Mouse (Mus musculus): Measurements from ENCODE around the gene Ttc38.

The Ttc38 gene

DNA sequence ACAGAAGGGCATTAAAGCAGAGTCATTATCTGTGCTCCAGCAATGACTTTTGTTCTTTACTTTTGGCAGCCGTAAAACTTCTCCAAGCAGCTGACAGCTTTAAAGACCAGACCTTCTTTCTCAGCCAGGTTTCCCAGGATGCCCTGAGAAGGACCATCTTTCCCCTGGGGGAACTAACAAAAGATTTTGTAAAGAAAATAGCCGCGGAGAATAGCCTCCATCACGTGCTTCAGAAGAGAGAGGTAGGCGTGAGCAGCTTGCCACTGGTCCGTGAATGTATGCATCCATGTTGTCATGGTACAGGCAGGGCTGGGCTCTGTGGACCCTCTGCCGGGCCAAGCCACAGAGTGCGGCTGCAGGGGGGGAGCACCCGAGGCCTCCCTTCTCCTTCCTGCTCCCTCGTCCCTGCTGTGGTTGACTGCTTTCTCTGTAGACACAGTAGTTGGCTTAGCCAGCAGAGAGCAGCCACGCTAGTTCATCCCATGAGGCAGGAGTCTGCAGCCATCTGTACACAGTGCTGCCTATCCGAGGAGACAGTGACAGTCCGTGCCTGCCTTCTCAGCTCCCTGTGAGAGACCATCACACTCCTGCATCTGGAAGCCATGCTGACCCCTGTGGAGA lies 60.5 kb downstream of the Ttc38 start:
- in situ Hi-C loops (cut with MboI, MseI) = no loop called here

DNA sequence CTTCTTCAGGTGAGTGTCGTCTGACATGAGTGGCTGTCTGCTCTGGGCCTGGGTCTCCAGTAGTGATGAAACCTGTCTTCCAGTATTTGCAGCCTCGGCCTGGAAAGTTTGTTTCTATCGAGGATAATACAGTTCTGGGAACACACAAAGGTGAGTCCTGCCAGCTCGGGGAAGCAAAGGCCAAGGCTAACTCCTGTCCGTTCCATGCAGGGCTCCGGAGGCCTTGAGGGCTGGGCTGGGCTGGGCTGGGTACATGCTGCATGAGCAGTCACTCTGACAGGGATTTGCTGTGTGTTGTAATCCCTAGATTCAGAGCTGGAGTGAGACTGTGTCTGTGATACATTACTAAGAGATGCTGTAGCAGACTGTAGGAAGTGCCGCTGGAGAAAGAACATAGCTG lies 61.8 kb downstream of the Ttc38 start:
- in situ Hi-C loops (cut with MboI, MseI) = no loop called here

DNA sequence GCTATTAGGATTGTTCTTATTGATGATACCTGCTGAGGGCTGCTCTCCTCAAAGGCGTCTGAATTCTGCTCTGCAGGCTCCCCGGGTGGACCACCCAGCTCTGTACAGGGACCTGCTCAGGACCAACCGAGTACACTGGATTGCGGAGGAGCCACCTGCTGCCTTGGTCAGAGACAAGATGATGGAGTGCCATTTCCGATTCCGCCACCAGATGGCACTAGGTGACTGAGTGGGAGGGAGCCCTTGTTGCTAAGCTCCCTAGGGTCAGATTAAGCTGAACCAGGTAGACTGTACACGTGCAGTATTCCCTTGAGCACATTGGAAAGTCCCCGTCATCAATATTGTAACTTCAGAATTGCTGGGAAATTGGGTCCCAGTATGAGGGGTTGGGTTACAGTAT lies 64.2 kb downstream of the Ttc38 start:
- in situ Hi-C loops (cut with MboI, MseI) = no loop called here

DNA sequence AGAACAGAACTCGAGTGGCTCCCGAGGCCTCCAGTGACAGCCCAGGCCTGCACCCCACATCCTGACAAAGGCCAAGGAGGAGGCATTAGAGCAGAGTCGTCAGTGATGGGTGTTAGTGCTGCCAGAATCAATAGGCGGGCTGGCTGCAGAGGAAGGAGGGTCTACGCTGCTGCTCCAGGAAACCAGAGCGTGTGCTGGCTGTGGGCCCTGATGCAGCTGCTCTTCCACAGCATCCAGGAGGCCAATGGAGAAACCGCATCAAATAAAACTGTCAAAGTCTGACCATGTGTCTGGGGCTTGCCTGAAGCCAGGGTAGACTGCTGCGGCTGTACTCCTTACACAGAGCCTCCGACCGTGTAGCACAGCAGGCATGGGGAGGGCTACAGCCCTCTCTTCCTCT lies 65.0 kb downstream of the Ttc38 start:
- in situ Hi-C loops (cut with MboI, MseI) = no loop called here

DNA sequence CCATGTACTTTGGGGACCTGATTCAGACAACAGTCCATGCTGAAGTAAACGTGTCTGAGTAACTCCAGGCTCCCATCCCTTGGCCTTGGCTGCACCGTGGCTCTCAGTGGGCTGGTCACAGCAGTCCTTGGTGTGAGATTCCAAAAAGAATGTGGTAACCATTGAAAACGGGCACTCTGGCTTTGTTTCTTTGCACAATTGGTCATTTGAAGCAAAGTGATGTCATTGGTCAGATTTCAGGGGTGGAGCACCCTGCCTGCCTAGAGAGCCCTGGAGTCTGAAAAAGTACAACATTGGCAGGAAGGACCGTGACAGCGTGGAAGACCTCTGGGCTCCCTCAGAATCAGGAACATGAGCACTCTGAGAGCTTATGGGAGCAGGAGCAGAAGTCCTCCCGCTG lies 67.3 kb downstream of the Ttc38 start:
- in situ Hi-C loops (cut with MboI, MseI) = no loop called here

DNA sequence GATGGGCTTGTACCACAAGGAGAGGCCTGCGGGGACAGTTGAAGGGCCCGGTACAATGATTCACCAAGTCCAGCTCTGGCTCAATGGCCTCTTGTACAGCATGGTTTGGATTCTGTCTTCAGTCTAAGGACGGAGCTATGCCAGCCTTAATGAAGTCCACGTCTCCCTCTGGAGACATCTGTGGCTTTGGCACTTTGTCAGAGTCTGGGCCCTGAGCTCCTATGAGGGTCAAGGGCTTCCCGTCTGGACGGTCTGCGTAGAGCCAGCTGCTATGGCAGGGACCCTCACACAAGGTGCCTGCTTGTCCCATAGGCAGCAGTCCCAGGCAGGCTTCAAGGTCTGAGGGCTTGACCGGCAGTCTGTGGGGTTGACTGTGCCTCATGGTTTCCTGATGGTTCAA lies 68.2 kb downstream of the Ttc38 start:
- in situ Hi-C loops (cut with MboI, MseI) = no loop called here

DNA sequence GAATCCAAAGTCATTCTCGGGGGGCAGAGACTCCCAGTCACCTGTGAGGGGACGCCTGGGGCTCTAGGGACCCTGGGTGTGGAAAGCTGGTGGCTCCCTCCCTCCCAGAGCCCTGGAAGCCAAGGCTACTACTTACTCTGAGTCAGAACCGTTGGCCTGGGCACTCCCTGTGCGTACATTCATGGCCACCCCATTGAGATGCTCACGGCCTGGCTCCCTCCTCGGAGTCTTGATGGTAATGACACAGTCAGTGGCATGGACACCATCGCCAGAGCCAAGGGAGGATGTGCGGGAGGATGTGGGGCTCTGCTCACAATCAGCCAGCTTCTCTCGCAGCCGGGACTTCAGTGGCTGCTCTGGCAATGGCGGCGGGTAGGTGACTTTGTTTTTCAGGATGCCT lies 68.7 kb downstream of the Ttc38 start:
- in situ Hi-C loops (cut with MboI, MseI) = no loop called here

DNA sequence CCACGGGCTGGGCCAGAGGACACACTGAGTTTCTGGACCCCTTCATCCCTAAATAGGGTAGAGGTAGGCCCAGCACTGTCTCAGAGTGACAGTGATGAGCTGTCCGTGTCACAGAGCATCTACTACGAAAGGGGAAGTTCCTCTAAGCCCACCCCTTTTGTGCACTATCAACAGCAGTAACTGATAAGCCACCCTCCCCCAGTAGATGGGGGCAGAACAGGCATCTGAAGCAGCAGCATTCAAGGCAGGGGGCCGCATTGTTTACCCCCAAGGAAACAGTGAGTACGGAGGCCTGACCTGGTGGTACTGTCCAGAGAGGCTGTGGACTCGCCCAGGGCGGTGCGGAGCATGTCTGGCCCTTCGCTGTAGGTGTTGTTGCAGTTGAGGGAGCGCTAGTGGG lies 70.4 kb downstream of the Ttc38 start:
- in situ Hi-C loops (cut with MboI, MseI) = no loop called here

DNA sequence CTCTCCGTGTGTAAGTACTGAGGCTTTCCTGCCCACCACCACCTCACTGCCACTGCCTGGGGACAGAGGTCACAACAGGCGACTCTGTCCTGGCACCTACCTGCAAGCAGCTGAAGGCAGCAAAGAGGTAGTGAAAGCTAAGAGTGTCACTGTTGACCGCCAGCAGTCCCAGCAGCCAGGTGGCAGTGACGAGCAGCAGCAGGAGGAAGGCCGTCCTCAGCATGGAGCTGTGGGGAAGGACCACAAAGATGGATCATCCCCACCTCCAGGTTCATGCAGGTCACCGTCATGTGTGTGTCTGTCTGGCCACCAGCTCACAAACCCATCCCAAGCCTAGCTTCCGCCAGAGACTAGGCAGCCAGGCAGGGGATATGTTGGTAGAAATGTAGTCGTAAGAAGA lies 71.7 kb downstream of the Ttc38 start:
- in situ Hi-C loops (cut with MboI, MseI) = no loop called here
